In the genomic region with DNA sequence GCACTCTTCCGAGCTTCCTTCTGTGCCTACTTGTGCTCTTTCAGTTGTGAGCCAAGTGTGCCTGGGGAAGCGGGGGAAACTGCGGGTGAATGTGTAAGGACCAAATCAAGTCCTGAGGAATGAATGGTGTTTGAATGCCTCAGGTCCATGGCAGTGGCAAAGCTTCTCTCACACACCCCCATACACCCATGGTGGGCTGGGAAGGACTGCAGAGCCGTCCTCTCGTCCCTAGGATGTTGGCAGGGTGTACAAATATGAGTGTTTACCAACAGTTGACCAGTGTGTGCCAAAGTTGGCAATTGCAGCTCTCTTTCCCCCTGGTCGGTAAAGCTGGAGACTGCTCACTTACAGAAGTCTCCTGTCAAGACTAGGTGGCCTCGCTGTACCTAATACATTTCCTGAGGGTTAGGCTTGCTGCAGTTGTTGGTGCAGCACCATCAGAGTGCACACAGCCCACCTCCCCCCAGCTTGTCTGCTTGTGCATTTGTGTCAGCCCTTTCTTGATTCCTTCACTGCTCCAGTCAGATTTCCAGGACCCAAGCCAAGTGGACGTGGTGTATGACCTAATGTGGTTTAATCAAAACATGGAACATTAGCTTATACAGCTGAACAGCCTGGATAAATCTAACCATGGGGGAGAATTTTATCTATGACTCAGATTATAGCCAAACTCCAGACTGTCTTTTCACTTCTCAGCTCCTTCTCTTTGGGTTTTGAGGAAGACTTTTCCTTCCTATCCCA, we compare ENCODE assay signal across 9 mouse cellular contexts. TPM values are rescaled to one million over a fixed set of nuclear protein-coding genes. Genes with fewer than 3 reads are reported as not detected.
DNase-seq lines count a peak whose midpoint lies in the region; ATAC-seq lines count a peak whose summit lies in the region.
"Had no signal": no experiment of that assay in that cellular context is flagged by ENCODE, and none has a peak within 500 bp of the region (broad histone marks: within the 10 kb centered on the region; RNA-seq: fewer than 3 reads in every experiment).

No protein-coding gene starts in this region.

- H3K4me3 ChIP-seq in heart, embryonic 12.5 days: no peak overlapping the region
- H3K4me3 ChIP-seq in intestine, embryonic 16.5 days (ENCODE audit: low read length): no peak overlapping the region
- H3K4me3 ChIP-seq in liver, embryonic 12.5 days: no peak overlapping the region

- no peak for ATAC-seq in heart, embryonic 12.5 days (ENCODE audit: insufficient number of reproducible peaks, low FRiP score)
- ATAC-seq in intestine, embryonic 16.5 days: no peak
- no peak for ATAC-seq in liver, embryonic 12.5 days

- 78% methylated on average over 8 of the region's 8 CpGs for WGBS in heart, embryonic 12.5 days
- 74% methylated on average over 8 of the region's 8 CpGs for WGBS in intestine, embryonic 16.5 days
- 76% methylated on average over 8 of the region's 8 CpGs for WGBS in liver, embryonic 12.5 days (ENCODE audit: insufficient replicate concordance)

- H3K4me2 ChIP-seq in heart, embryonic 12.5 days: no peak overlapping the region
- H3K4me2 ChIP-seq in intestine, embryonic 16.5 days (ENCODE audit: low read depth, low read length): no peak overlapping the region
- H3K4me2 ChIP-seq in liver, embryonic 12.5 days: no peak overlapping the region

- H3K9ac ChIP-seq in heart, embryonic 12.5 days: no peak overlapping the region
- H3K9ac ChIP-seq in intestine, embryonic 16.5 days (ENCODE audit: low read depth, low read length): no peak overlapping the region
- no peak overlapping the region for H3K9ac ChIP-seq in liver, embryonic 12.5 days

- H3K27me3 ChIP-seq in heart, embryonic 12.5 days (replicated peaks): no peaks in the 10 kb centered on the region
- no peaks in the 10 kb centered on the region for H3K27me3 ChIP-seq in intestine, embryonic 16.5 days (replicated peaks; ENCODE audit: control insufficient read depth, insufficient read depth, low read length)
- H3K27me3 ChIP-seq in liver, embryonic 12.5 days (replicated peaks): no peaks in the 10 kb centered on the region

- no peaks in the 10 kb centered on the region for H3K9me3 ChIP-seq in heart, embryonic 12.5 days (replicated peaks)
- no peaks in the 10 kb centered on the region for H3K9me3 ChIP-seq in intestine, embryonic 16.5 days (ENCODE audit: control insufficient read depth, low read length)
- no peaks in the 10 kb centered on the region for H3K9me3 ChIP-seq in liver, embryonic 12.5 days (replicated peaks)

- peak; percentile 63 for DNase-seq in heart, adult 8-10 months (ENCODE audit: low spot score)
- peak; percentile 97 for DNase-seq in 3T3-L1 (ENCODE audit: low read depth, low spot score)
- peak; percentile 25 for DNase-seq in cerebellum, adult 8-10 months
- no peak for DNase-seq in right cerebral cortex, postnatal 36 days (ENCODE audit: low spot score in 2 of 2)
- no peak for DNase-seq in c-Kit-positive CD71-positive TER-119-positive erythroid progenitor cells, embryonic 14.5 days (ENCODE audit: low spot score)

- peaks cover 15% of the 10 kb centered on the region for H3K4me1 ChIP-seq in heart, embryonic 12.5 days (replicated peaks)
- 0 out of 2 replicates have a peak, but pooled peaks cover 3% of the 10 kb centered on the region for H3K4me1 ChIP-seq in intestine, embryonic 16.5 days (ENCODE audit: control insufficient read depth, insufficient read depth, low read length)
- peaks cover 47% of the 10 kb centered on the region for H3K4me1 ChIP-seq in liver, embryonic 12.5 days

- peaks cover 22% of the 10 kb centered on the region for H3K36me3 ChIP-seq in heart, embryonic 12.5 days
- no peaks in the 10 kb centered on the region for H3K36me3 ChIP-seq in intestine, embryonic 16.5 days (ENCODE audit: control insufficient read depth, insufficient read depth, low read length)
- peaks cover 9% of the 10 kb centered on the region for H3K36me3 ChIP-seq in liver, embryonic 12.5 days

- no peak overlapping the region; the same call in 1 of the 2 replicates for H3K27ac ChIP-seq in heart, embryonic 12.5 days (ENCODE audit: poor library complexity, severe bottlenecking)
- peak overlapping the region; percentile 24 for H3K27ac ChIP-seq in intestine, embryonic 16.5 days (ENCODE audit: low read length)
- H3K27ac ChIP-seq in liver, embryonic 12.5 days: no peak overlapping the region

RNA-seq across cellular contexts. Expression of a gene that starts 3.7 kb away (rescaled TPM):
- total RNA-seq in heart, adult 8-10 months (2022): 1 to 10 TPM; 1.4 to 3.3 (median 1.6) TPM
- polyA plus RNA-seq in heart, embryonic 12.5 days (2016; fragmentation: Nextera tagmentation; extraction: Ambion mirVana): 1.1 and 1.7 TPM in 2 replicates
- polyA plus RNA-seq in intestine, embryonic 16.5 days (2015; fragmentation: Nextera tagmentation; extraction: Ambion mirVana): 2.9 and 3.4 TPM in 2 replicates
- 3.4 and 4.2 TPM in 2 replicates for polyA plus RNA-seq in liver, embryonic 12.5 days (2016; fragmentation: Nextera tagmentation; extraction: Ambion mirVana)

RNA-seq across cellular contexts. Expression of a gene that starts 3.7 kb away (rescaled TPM):
- total RNA-seq in heart, adult 8-10 months (2022): under 1 TPM in 2 of 4 experiments, not detected in 2; 0.11 to 0.12 TPM
- polyA plus RNA-seq in heart, embryonic 12.5 days (2016; fragmentation: Nextera tagmentation; extraction: Ambion mirVana): 0.55 and 0.64 TPM in 2 replicates
- 0.50 TPM in 2 replicates for polyA plus RNA-seq in intestine, embryonic 16.5 days (2015; fragmentation: Nextera tagmentation; extraction: Ambion mirVana)
- polyA plus RNA-seq in liver, embryonic 12.5 days (2016; fragmentation: Nextera tagmentation; extraction: Ambion mirVana): 0.66 and 0.77 TPM in 2 replicates

RNA-seq across cellular contexts. Expression of a gene that starts 10.6 kb away (rescaled TPM):
- total RNA-seq in heart, adult 8-10 months (2022): 1 to 10 TPM in 1 of 4 experiments, under 1 TPM in 3; 0.44 to 1.4 (median 0.74) TPM
- 0.36 TPM in 1 of 2 replicates, not detected in the other for polyA plus RNA-seq in heart, embryonic 12.5 days (2016; fragmentation: Nextera tagmentation; extraction: Ambion mirVana)
- 1.0 and 1.1 TPM in 2 replicates for polyA plus RNA-seq in intestine, embryonic 16.5 days (2015; fragmentation: Nextera tagmentation; extraction: Ambion mirVana)
- 4.3 and 4.6 TPM in 2 replicates for polyA plus RNA-seq in liver, embryonic 12.5 days (2016; fragmentation: Nextera tagmentation; extraction: Ambion mirVana)

RNA-seq across cellular contexts. Expression of a gene that starts 30.2 kb away (rescaled TPM):
- total RNA-seq in heart, adult 8-10 months (2022): not detected
- 0.08 TPM in 2 replicates for polyA plus RNA-seq in heart, embryonic 12.5 days (2016; fragmentation: Nextera tagmentation; extraction: Ambion mirVana)
- polyA plus RNA-seq in intestine, embryonic 16.5 days (2015; fragmentation: Nextera tagmentation; extraction: Ambion mirVana): 0.37 and 0.53 TPM in 2 replicates
- 0.12 TPM in 1 of 2 replicates, not detected in the other for polyA plus RNA-seq in liver, embryonic 12.5 days (2016; fragmentation: Nextera tagmentation; extraction: Ambion mirVana)
- total RNA-seq: gastrocnemius, postnatal 36 days had no signal

RNA-seq across cellular contexts. Expression of a gene that starts 56.9 kb away (rescaled TPM):
- under 1 TPM in 3 of 4 experiments, not detected in 1; 0.05 to 0.40 (median 0.06) TPM for total RNA-seq in heart, adult 8-10 months (2022)
- polyA plus RNA-seq in heart, embryonic 12.5 days (2016; fragmentation: Nextera tagmentation; extraction: Ambion mirVana): 0.63 and 0.77 TPM in 2 replicates
- 1.3 and 2.0 TPM in 2 replicates for polyA plus RNA-seq in intestine, embryonic 16.5 days (2015; fragmentation: Nextera tagmentation; extraction: Ambion mirVana)
- polyA plus RNA-seq in liver, embryonic 12.5 days (2016; fragmentation: Nextera tagmentation; extraction: Ambion mirVana): 1.1 and 1.5 TPM in 2 replicates

Comparison
In these comparisons a context has a peak if more than half of its experiments do, and no peak if none do; other contexts are left out.
1. DNase-seq: peak in heart, adult 8-10 months (single experiment), 3T3-L1 (single experiment) and cerebellum, adult 8-10 months (single experiment); none in right cerebral cortex, postnatal 36 days (0 of 2) and c-Kit-positive CD71-positive TER-119-positive erythroid progenitor cells, embryonic 14.5 days (single experiment).